Mouse (Mus musculus): Measurements from ENCODE around the gene Hsf2bp. TPM values are rescaled to one million over a fixed set of nuclear protein-coding genes. Genes with fewer than 3 reads are reported as not detected.
A peak's percentile ranks its signal among the peaks of the same experiment; 100 is the strongest.

Gene Hsf2bp
- polyA plus RNA-seq, 1 experiment from 2014 or later = 0.67 TPM

GRCm38 (mm10) chr17:31914323-31914722 lies 121.8 kb downstream of the Hsf2bp start:
- H3K4me1 ChIP-seq = peaks cover 18% of the 10 kb centered on the region
- ATAC-seq (ENCODE audit: low FRiP score) = no peak
- no peak overlapping the region for H3K27ac ChIP-seq (replicated peaks)
- 0 out of 2 replicates have a peak, but pooled peaks cover 3% of the 10 kb centered on the region for H3K9me3 ChIP-seq (replicated peaks)
- no peaks in the 10 kb centered on the region for H3K27me3 ChIP-seq (replicated peaks)
- no peak overlapping the region for H3K4me3 ChIP-seq (replicated peaks)
- no peak overlapping the region for H3K9ac ChIP-seq (replicated peaks)
- H3K36me3 ChIP-seq = no peaks in the 10 kb centered on the region
- 89% methylated on average over 5 of the region's 5 CpGs for WGBS
- H3K4me2 ChIP-seq = no peak overlapping the region

- Histone ChIP-seq H3K4me1 (peaks cover 18% of the 10 kb centered on the region), H3K4me3 (replicated peaks) (no peak overlapping the region), H3K9me3 (replicated peaks) (0 out of 2 replicates have a peak, but pooled peaks cover 3% of the 10 kb centered on the region), H3K9ac (replicated peaks) (no peak overlapping the region), H3K27me3 (replicated peaks) (no peaks in the 10 kb centered on the region), H3K27ac (replicated peaks) (no peak overlapping the region), H3K4me2 (no peak overlapping the region), H3K36me3 (no peaks in the 10 kb centered on the region)
- no peak for ATAC-seq (ENCODE audit: low FRiP score)
- 56% methylated on average over 18 of the region's 18 CpGs for WGBS
Measured at GRCm38 (mm10) chr17:31912881-31913662, 123.1 kb downstream of the Hsf2bp start.

- H3K36me3 ChIP-seq = no peaks in the 10 kb centered on the region
- H3K4me3 ChIP-seq (replicated peaks) = no peak overlapping the region
- H3K9ac ChIP-seq (replicated peaks) = no peak overlapping the region
- H3K4me1 ChIP-seq = peaks cover 18% of the 10 kb centered on the region
- no peaks in the 10 kb centered on the region for H3K27me3 ChIP-seq (replicated peaks)
- ATAC-seq (ENCODE audit: low FRiP score) = no peak
- WGBS = 55% methylated on average over 16 of the region's 16 CpGs
- 0 out of 2 replicates have a peak overlapping the region, but pooled peaks have one; percentile 9 for H3K27ac ChIP-seq (replicated peaks)
- H3K4me2 ChIP-seq = no peak overlapping the region
- H3K9me3 ChIP-seq (replicated peaks) = no peaks in the 10 kb centered on the region
Measured at GRCm38 (mm10) chr17:31912387-31912786, 123.8 kb downstream of the Hsf2bp start.

GRCm38 (mm10) chr17:31908966-31909365 lies 127.2 kb downstream of the Hsf2bp start:
- ATAC-seq (ENCODE audit: low FRiP score) = no peak
- H3K27me3 ChIP-seq (replicated peaks) = no peaks in the 10 kb centered on the region
- H3K4me1 ChIP-seq = peaks cover 18% of the 10 kb centered on the region
- no peak overlapping the region for H3K27ac ChIP-seq (replicated peaks)
- WGBS = 91% methylated on average over 2 of the region's 2 CpGs
- H3K9ac ChIP-seq (replicated peaks) = no peak overlapping the region
- H3K4me3 ChIP-seq (replicated peaks) = no peak overlapping the region
- H3K36me3 ChIP-seq = no peaks in the 10 kb centered on the region
- H3K4me2 ChIP-seq = no peak overlapping the region
- H3K9me3 ChIP-seq (replicated peaks) = no peaks in the 10 kb centered on the region

- no peaks in the 10 kb centered on the region for H3K9me3 ChIP-seq (replicated peaks)
- H3K4me3 ChIP-seq (replicated peaks) = no peak overlapping the region
- H3K27ac ChIP-seq (replicated peaks) = 0 out of 2 replicates have a peak overlapping the region, but pooled peaks have one; percentile 41
- ATAC-seq (ENCODE audit: low FRiP score) = no peak
- no peaks in the 10 kb centered on the region for H3K27me3 ChIP-seq (replicated peaks)
- H3K4me1 ChIP-seq = no peaks in the 10 kb centered on the region
- no peak overlapping the region for H3K9ac ChIP-seq (replicated peaks)
- H3K36me3 ChIP-seq = no peaks in the 10 kb centered on the region
- WGBS = 96% methylated on average over 3 of the region's 3 CpGs
- H3K4me2 ChIP-seq = no peak overlapping the region
Measured at GRCm38 (mm10) chr17:31906441-31906840, 129.7 kb downstream of the Hsf2bp start.

- H3K4me3 ChIP-seq (replicated peaks) = no peak overlapping the region
Measured at GRCm38 (mm10) chr17:31905791-31906211, 130.3 kb downstream of the Hsf2bp start.

GRCm38 (mm10) chr17:31905201-31905790 lies 130.9 kb downstream of the Hsf2bp start:
- no peaks in the 10 kb centered on the region for H3K4me1 ChIP-seq
- no peak for ATAC-seq (ENCODE audit: low FRiP score)
- H3K4me3 ChIP-seq (replicated peaks) = no peak overlapping the region
- WGBS = 86% methylated on average over 9 of the region's 9 CpGs
- H3K27me3 ChIP-seq (replicated peaks) = no peaks in the 10 kb centered on the region
- H3K36me3 ChIP-seq = no peaks in the 10 kb centered on the region
- H3K9me3 ChIP-seq (replicated peaks) = no peaks in the 10 kb centered on the region
- no peak overlapping the region for H3K9ac ChIP-seq (replicated peaks)
- peak overlapping the region; percentile 11; the same call in 1 of the 2 replicates for H3K27ac ChIP-seq (replicated peaks)
- no peak overlapping the region for H3K4me2 ChIP-seq

More at GRCm38 (mm10) chr17:31905791-31906211, 130.3 kb downstream of the Hsf2bp start:
- WGBS = 82% methylated on average over 10 of the region's 10 CpGs
- Histone ChIP-seq H3K9me3 (replicated peaks) (no peaks in the 10 kb centered on the region), H3K36me3 (no peaks in the 10 kb centered on the region), H3K9ac (replicated peaks) (no peak overlapping the region), H3K27me3 (replicated peaks) (no peaks in the 10 kb centered on the region), H3K4me1 (no peaks in the 10 kb centered on the region), H3K4me2 (no peak overlapping the region), H3K27ac (replicated peaks) (0 out of 2 replicates have a peak overlapping the region, but pooled peaks have one; percentile 11)
- ATAC-seq (ENCODE audit: low FRiP score) = no peak

- no peak for ATAC-seq (ENCODE audit: low FRiP score)
- no peaks in the 10 kb centered on the region for H3K36me3 ChIP-seq
- no peak overlapping the region for H3K9ac ChIP-seq (replicated peaks)
- WGBS = 79% methylated on average over 7 of the region's 7 CpGs
- no peaks in the 10 kb centered on the region for H3K9me3 ChIP-seq (replicated peaks)
- H3K4me3 ChIP-seq (replicated peaks) = no peak overlapping the region
- no peak overlapping the region for H3K27ac ChIP-seq (replicated peaks)
- H3K27me3 ChIP-seq (replicated peaks) = no peaks in the 10 kb centered on the region
- no peaks in the 10 kb centered on the region for H3K4me1 ChIP-seq
- H3K4me2 ChIP-seq = no peak overlapping the region
Measured at GRCm38 (mm10) chr17:31904036-31904435, 132.1 kb downstream of the Hsf2bp start.

GRCm38 (mm10) chr17:31902630-31903198 lies 133.4 kb downstream of the Hsf2bp start:
- Histone ChIP-seq H3K4me1 (no peaks in the 10 kb centered on the region), H3K27ac (replicated peaks) (no peak overlapping the region), H3K27me3 (replicated peaks) (no peaks in the 10 kb centered on the region), H3K4me2 (no peak overlapping the region), H3K36me3 (no peaks in the 10 kb centered on the region), H3K9ac (replicated peaks) (no peak overlapping the region), H3K4me3 (replicated peaks) (no peak overlapping the region), H3K9me3 (replicated peaks) (no peaks in the 10 kb centered on the region)
- ATAC-seq (ENCODE audit: low FRiP score) = no peak
- 87% methylated on average over 3 of the region's 3 CpGs for WGBS

GRCm38 (mm10) chr17:31901461-31902204 lies 134.5 kb downstream of the Hsf2bp start:
- H3K9me3 ChIP-seq (replicated peaks) = no peaks in the 10 kb centered on the region
- ATAC-seq (ENCODE audit: low FRiP score) = no peak
- no peak overlapping the region for H3K4me3 ChIP-seq (replicated peaks)
- H3K4me1 ChIP-seq = no peaks in the 10 kb centered on the region
- H3K4me2 ChIP-seq = no peak overlapping the region
- no peak overlapping the region for H3K9ac ChIP-seq (replicated peaks)
- 84% methylated on average over 11 of the region's 11 CpGs for WGBS
- H3K27me3 ChIP-seq (replicated peaks) = no peaks in the 10 kb centered on the region
- H3K27ac ChIP-seq (replicated peaks) = no peak overlapping the region
- H3K36me3 ChIP-seq = no peaks in the 10 kb centered on the region

- WGBS = 71% methylated on average over 5 of the region's 5 CpGs
- H3K9ac ChIP-seq (replicated peaks) = no peak overlapping the region
- ATAC-seq (ENCODE audit: low FRiP score) = no peak
Measured at GRCm38 (mm10) chr17:31898941-31899340, 137.2 kb downstream of the Hsf2bp start.

More at GRCm38 (mm10) chr17:31898941-31899340, 137.2 kb downstream of the Hsf2bp start:
- Histone ChIP-seq H3K4me3 (replicated peaks) (no peak overlapping the region), H3K9me3 (replicated peaks) (no peaks in the 10 kb centered on the region), H3K4me2 (no peak overlapping the region), H3K4me1 (no peaks in the 10 kb centered on the region), H3K27ac (replicated peaks) (no peak overlapping the region), H3K36me3 (no peaks in the 10 kb centered on the region), H3K27me3 (replicated peaks) (no peaks in the 10 kb centered on the region)
